Mouse (Mus musculus) brown adipose tissue, adult 24 weeks (tissue): ENCODE results near the gene Card6. TPM values are rescaled to one million over a fixed set of nuclear protein-coding genes. Genes with fewer than 3 reads are reported as not detected.
A peak's percentile ranks its signal among the peaks of the same experiment; 100 is the strongest.
"Not testable (repeated sequence)": the region's sequence is repeated elsewhere in the genome, so short reads cannot be mapped to it uniquely, and the experiment has no call there.

Experiments used
- H3K27ac ChIP-seq: fragments of 200-500 bp; replicated peaks from 2 replicates; pipeline ENCODE4 v1.5.1; 2012; ENCODE audit warnings: low read depth, mild to moderate bottlenecking, low read length
- H3K4me1 ChIP-seq: fragments of 200-500 bp; 2 replicates; pipeline ENCODE4 v1.6.1; 2012; ENCODE audit warnings: low read length, mixed read lengths; ENCODE audit not compliant: control insufficient read depth, insufficient read depth, insufficient read length
- H3K4me3 ChIP-seq: fragments of 200-500 bp; 2 replicates; pipeline ENCODE4 v1.5.1; 2012; ENCODE audit warnings: low read depth, mild to moderate bottlenecking, low read length, moderate library complexity; ENCODE audit not compliant: insufficient read depth
- polyA plus RNA-seq: library from polyadenylated mRNA; stranded (reverse); fragments of >200 nt; gene quantifications from 2 replicates; pipeline ENCODE4 v1.2.4, GENCODE M21; 2012; ENCODE audit not compliant: missing spikeins, insufficient read depth, insufficient read length

The Card6 gene
- polyA plus RNA-seq, 1 experiment: 1.6 TPM

GRCm38 (mm10) chr15:5139366-5139765 is 31.0 kb upstream of the Card6 start:
- Histone ChIP-seq H3K4me3 (no peak overlapping the region), H3K27ac (no peak overlapping the region), H3K4me1 (no peaks in the 10 kb centered on the region)

GRCm38 (mm10) chr15:5138021-5138856 is 29.9 kb upstream of the Card6 start:
- Histone ChIP-seq H3K4me3 (no peak overlapping the region), H3K4me1 (no peaks in the 10 kb centered on the region), H3K27ac (no peak overlapping the region)

GRCm38 (mm10) chr15:5134945-5135483 is 26.7 kb upstream of the Card6 start:
- H3K4me3 ChIP-seq: no peak overlapping the region
- H3K27ac ChIP-seq: no peak overlapping the region
- no peaks in the 10 kb centered on the region for H3K4me1 ChIP-seq

GRCm38 (mm10) chr15:5134179-5134578 is 25.8 kb upstream of the Card6 start:
- Histone ChIP-seq H3K27ac (no peak overlapping the region), H3K4me1 (no peaks in the 10 kb centered on the region), H3K4me3 (no peak overlapping the region)

- no peaks in the 10 kb centered on the region for H3K4me1 ChIP-seq
- no peak overlapping the region for H3K4me3 ChIP-seq
- H3K27ac ChIP-seq: no peak overlapping the region
Measured at GRCm38 (mm10) chr15:5133301-5133700, 25.0 kb upstream of the Card6 start.

GRCm38 (mm10) chr15:5130887-5131668 is 22.7 kb upstream of the Card6 start:
- H3K4me1 ChIP-seq, H3K4me3 ChIP-seq, H3K27ac ChIP-seq: not testable (repeated sequence)

- no peak overlapping the region for H3K27ac ChIP-seq
- no peaks in the 10 kb centered on the region for H3K4me1 ChIP-seq
- no peak overlapping the region for H3K4me3 ChIP-seq
Measured at GRCm38 (mm10) chr15:5129111-5129805, 20.9 kb upstream of the Card6 start.

- no peak overlapping the region for H3K4me3 ChIP-seq
- H3K4me1 ChIP-seq: no peaks in the 10 kb centered on the region
- no peak overlapping the region for H3K27ac ChIP-seq
Measured at GRCm38 (mm10) chr15:5128176-5128940, 20.0 kb upstream of the Card6 start.

GRCm38 (mm10) chr15:5127487-5127886 is 19.1 kb upstream of the Card6 start:
- Histone ChIP-seq H3K27ac (no peak overlapping the region), H3K4me1 (no peaks in the 10 kb centered on the region), H3K4me3 (no peak overlapping the region)

GRCm38 (mm10) chr15:5126456-5126855 is 18.1 kb upstream of the Card6 start:
- no peak overlapping the region for H3K27ac ChIP-seq
- no peak overlapping the region for H3K4me3 ChIP-seq
- H3K4me1 ChIP-seq: no peaks in the 10 kb centered on the region

GRCm38 (mm10) chr15:5121535-5122313 is 13.4 kb upstream of the Card6 start:
- Histone ChIP-seq H3K27ac (0 out of 2 replicates have a peak overlapping the region, but pooled peaks have one; percentile 38), H3K4me3 (no peak overlapping the region), H3K4me1 (peaks cover 6% of the 10 kb centered on the region; the same call in 1 of the 2 replicates)

GRCm38 (mm10) chr15:5119707-5120106 is 11.4 kb upstream of the Card6 start:
- peak overlapping the region; percentile 64; the same call in 1 of the 2 replicates for H3K27ac ChIP-seq
- peaks cover 8% of the 10 kb centered on the region; the same call in 1 of the 2 replicates for H3K4me1 ChIP-seq
- no peak overlapping the region for H3K4me3 ChIP-seq

GRCm38 (mm10) chr15:5119192-5119591 is 10.9 kb upstream of the Card6 start:
- Histone ChIP-seq H3K4me3 (no peak overlapping the region), H3K4me1 (peaks cover 8% of the 10 kb centered on the region; the same call in 1 of the 2 replicates), H3K27ac (no peak overlapping the region)

- H3K27ac ChIP-seq: no peak overlapping the region
- no peak overlapping the region for H3K4me3 ChIP-seq
- peaks cover 8% of the 10 kb centered on the region; the same call in 1 of the 2 replicates for H3K4me1 ChIP-seq
Measured at GRCm38 (mm10) chr15:5118626-5119025, 10.3 kb upstream of the Card6 start.
